Mouse (Mus musculus) right cerebral cortex, postnatal 10 days (tissue): ENCODE data around the gene Tgm7.

ENCODE experiments used
- DNase-seq, 2 experiments: peaks; one replicate each; pipeline ENCODE4 v3.0.0; 2021; ENCODE audit warnings: low spot score in 2 of 2

Gene Tgm7

DNA sequence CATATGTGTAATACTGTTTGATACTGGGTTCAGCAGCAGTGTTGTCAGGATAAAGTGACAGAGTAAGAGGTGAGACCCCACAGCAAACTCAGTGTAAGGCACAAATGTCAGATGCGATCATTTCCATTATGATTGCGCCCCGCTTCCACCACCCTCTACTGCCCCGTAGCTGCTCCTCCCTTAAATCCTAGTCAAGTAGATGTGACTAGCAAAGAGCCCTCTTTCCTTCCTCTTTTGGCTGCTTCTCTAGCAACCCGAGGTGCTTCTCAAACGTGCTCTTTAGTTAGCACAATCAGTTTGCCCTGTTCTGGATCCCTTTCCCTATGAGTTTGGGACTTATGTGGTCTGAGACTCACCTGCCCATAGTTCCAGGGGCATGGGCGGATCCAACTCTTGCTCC is 34.8 kb downstream of the Tgm7 start:
- DNase-seq, result no peak

- no peak for DNase-seq
These were observed 37.7 kb downstream of the Tgm7 start for GRCm38 (mm10) chr2:121071871-121072270.

GRCm38 (mm10) chr2:121069506-121069905 is 40.1 kb downstream of the Tgm7 start:
- no peak for DNase-seq

DNA sequence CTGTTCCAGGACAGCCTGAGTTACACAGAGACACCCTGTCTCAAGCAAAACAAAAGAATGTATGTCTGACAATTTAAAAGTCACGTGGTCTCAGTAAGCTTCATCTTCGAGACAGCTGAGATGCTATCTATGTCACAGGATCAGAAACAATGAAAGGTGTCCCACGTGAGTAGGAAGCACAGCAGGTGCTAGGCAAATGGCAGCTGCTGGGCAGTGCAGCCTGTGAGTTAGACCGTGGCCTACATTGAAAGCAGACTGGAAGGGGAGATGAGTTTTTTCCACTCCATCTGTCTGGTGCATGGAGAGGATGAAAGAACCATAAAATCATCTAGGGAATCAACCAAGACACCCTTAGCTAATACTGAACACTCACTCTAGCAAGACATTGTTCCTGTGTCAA is 42.5 kb downstream of the Tgm7 start:
- no peak for DNase-seq

DNA sequence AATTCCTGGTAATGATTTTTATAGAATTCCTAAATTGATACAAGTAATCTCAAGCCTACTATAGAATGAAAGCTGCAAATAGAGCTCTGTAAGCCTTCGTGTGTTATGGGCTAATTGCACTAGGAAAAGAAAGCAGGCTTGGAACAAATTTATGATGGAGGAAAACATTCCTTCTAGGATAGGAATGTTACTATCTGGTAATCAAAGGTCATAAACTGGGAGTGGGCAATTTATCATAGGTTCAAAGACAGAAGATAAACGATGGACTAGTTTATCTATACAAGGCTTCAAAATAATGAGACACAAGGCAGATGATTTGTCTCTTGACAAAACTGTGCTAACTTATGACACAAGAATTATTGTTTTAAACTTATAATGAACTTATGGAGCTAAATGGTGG is 48.3 kb downstream of the Tgm7 start:
- DNase-seq, result no peak

DNA sequence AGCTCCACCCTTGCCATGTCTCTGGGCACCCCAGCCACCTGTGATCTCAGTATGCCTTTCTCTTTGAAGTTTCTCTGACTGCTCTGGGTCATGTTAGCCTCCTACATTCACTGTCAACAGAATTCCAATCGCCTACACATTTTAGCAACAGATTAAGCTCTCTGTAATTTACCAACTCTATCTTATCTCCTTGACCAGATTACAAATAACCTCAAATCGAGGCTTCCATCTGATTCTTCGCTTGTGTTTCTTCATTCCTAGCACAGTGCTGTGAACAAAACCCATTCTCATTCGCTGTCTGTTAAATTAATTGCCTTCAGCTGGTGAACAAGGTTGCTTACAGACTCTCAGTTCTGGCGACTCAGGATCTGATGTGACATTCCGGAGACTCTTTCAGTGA is 51.6 kb downstream of the Tgm7 start:
- no peak for DNase-seq

GRCm38 (mm10) chr2:121055915-121056314 is 53.7 kb downstream of the Tgm7 start:
- no peak for DNase-seq

GRCm38 (mm10) chr2:121054060-121054459 is 55.5 kb downstream of the Tgm7 start:
- no peak for DNase-seq

DNA sequence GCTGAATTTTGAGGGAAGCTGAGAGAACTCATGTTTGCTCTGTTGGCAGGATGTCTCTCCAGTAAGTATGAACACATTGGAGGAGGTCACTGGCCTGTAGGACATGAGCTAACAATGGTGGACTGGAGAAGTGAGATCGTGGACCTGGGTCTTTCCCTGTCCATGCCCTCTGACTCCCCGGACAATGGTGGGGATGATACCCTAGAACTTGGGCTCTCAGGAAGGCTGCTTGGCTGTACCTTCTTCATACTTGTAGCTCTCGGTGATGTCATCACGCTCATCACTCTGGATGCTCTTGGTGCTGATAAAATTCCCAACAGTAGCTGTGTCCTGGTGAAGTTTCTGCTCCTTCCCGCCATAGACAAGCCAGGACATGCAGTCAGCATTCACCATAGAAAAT is 57.4 kb downstream of the Tgm7 start:
- DNase-seq, result no peak

- no peak for DNase-seq
These were observed 63.9 kb downstream of the Tgm7 start for GRCm38 (mm10) chr2:121045653-121046052.
